Mouse (Mus musculus) bone marrow, adult 2 months (tissue): ENCODE measurements around the gene Gcdh.

ENCODE experiments used
- CTCF ChIP-seq: fragments of 200-500 bp; IDR thresholded peaks from 2 replicates; pipeline ENCODE4 v1.5.1; 2011; ENCODE audit warnings: low read length, control low read depth; ENCODE audit not compliant: control insufficient read depth, insufficient read depth
- POLR2A ChIP-seq: fragments of 200-500 bp; IDR thresholded peaks from 2 replicates; pipeline ENCODE4 v1.6.1; 2011; ENCODE audit warnings: low read depth, mild to moderate bottlenecking, control low read depth, low read length, borderline replicate concordance; ENCODE audit not compliant: control insufficient read depth

GRCm38 (mm10) chr8:84936041-84936961 is 42.6 kb upstream of the Gcdh start:
- TF ChIP-seq CTCF (no peak), POLR2A (no peak)
